Mouse (Mus musculus) kidney, adult 9 months (tissue): ENCODE measurements around the gene Mylk3.
A peak's percentile ranks its signal among the peaks of the same experiment; 100 is the strongest.

Experiments
- DNase-seq: peaks from one replicate; pipeline ENCODE4 v3.0.0; 2022

Mylk3 gene

DNA sequence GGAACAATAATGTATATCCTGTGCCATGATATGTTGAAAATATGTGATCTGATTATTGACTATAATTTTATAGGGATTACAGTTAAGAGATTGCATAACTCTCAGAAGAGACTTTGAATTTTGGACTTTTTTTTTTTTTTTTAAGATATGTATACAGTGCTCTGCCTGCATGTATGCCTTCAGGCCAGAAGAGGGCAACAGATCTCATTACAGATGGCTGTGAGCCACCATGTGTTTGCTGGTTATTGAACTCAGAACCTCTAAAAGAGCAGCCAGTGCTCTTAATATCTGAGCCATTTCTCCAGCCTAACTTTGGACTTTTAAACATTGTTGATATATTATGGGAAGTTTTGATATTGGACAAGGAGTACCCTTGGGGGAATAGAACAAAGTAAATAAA is 74.4 kb downstream of the Mylk3 start:
- DNase-seq: peak; percentile 56

GRCm38 (mm10) chr8:85308564-85308963 is 77.6 kb downstream of the Mylk3 start:
- DNase-seq: no peak

GRCm38 (mm10) chr8:85303531-85303930 is 82.6 kb downstream of the Mylk3 start:
- DNase-seq: no peak

DNA sequence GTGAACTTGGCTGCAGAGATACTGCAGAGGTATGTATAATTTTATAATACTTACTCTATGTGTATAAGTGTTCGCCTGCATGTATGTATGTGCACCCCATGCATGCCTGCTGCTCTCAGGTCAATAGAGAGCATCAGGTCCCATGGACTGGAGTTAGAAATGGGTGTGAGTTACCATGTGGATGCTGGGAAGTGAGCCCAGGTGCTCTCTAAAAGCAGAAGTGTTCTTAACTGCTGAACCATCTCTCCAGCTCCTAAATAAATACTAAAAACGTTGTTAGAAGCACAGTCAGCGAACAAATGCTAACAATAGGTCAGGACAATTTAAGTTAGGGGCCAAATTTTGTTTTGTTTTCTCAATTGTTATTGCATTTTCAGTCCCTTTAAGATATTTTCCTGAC is 83.2 kb downstream of the Mylk3 start:
- no peak for DNase-seq

GRCm38 (mm10) chr8:85301941-85302340 is 84.2 kb downstream of the Mylk3 start:
- no peak for DNase-seq

DNA sequence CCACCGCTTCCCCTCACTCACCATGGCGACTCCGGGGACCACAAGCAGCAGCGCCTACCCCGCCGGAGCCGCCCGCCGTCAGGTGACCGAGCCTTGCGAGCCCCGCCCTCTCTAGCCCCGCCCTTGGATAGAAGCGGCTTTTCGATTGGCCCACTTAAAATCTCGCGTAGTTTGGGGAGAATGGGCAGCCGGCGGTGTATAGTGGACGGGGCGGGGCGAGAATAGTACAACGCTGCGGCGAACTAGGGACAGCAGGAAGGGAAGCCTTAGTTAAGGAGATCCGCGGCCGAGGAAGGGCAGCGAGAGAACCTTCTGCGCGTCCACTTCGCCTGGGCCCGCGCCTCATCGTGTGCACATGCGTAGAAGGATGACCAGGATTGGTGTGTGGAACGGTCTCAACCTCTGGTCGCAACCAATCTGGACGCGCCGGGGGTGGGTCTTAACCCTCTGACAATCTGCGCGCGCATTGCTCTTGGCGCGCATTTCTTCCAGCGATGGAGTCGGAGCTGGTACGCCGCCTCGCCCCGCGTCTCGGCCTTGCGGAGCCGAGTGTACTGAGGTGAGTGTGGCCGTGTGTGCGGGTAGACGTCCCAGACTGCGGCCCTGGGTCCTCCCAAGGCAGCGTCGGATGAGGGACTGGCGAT is 86.6 kb downstream of the Mylk3 start, which contains the start of the genes Orc6 and Vps35:
TSS of gene Orc6 (plus strand) at position 199 of the 644 bp plus-strand sequence.
TSS of gene Vps35 (minus strand) at position 369 of the 644 bp plus-strand sequence.
- peak; percentile 97 for DNase-seq

DNA sequence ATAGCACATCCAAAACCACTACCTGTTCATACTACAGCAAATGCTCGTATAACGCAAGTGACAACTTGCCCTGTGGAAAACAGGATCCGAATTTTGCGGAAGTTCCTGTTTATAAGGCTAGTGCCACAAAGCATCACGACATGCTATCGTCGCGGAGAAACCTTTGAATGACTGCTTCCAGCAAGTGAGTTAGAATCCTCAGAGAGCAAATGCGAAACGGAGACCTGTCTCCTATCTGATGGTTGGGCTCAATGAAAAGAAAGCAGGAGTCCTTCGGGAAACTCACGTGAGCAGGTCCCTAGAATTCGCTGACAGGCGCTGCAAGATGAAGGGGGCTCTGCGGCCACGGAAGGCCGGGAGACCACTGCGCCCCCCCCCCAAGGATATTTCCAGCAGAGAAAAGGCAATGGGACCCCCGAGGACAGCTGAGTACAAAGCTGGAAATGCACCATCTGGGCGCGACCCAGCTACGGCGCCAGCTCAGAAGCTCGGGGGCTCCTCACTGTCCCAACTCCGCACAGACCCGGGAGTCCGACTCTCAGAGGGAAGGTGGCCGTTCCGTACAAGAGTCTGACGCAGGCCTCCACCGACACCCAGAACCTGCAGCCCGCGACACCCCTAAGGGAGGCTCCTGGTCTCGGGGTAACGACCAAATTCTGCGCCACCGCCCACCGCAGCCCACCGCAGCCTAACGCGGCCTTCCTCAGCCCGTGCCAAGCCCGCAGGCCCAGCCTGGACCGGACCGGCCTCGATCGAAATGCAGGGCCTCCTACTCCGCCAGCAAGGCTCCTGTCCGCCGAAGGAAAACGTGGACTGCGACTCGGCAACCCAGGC is 87.3 kb downstream of the Mylk3 start:
- DNase-seq: peak; percentile 11

GRCm38 (mm10) chr8:85286846-85287245 is 99.3 kb downstream of the Mylk3 start:
- DNase-seq: no peak
